Mouse (Mus musculus) right cerebral cortex, adult 2 months (tissue): ENCODE data around the gene Asl.
A peak's percentile ranks its signal among the peaks of the same experiment; 100 is the strongest.

Experiments
- DNase-seq, 2 experiments: peaks; one replicate each; pipeline ENCODE4 v3.0.0; 2021 to 2022; ENCODE audit warnings: low spot score in 2 of 2

Gene Asl

GRCm38 (mm10) chr5:130029142-130029897 lies at the start of gene Asl, which contains the start of gene Crcp:
Gene Asl, minus strand, starts transcription at chr5:130029247.
Gene Crcp, plus strand, starts transcription at chr5:130029290.
- DNase-seq: peak; percentile 93

DNA sequence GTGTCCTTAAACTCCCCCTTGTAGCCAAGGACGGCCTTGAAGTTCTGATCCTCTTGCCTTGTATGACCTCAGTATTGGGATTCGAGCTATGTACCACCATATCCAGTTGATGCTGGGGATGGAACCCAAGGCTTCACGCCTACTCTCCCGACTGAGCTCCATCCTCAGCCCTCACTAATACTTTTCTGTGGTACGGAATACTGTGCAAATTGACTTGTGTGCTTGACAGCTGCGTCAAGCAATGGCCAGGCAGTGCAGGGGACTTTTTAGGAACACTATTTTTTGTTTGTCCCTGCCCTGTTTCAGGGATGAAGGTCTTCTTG lies 49.7 kb upstream of the Asl start:
- DNase-seq: no peak

GRCm38 (mm10) chr5:130078096-130078833 lies 49.2 kb upstream of the Asl start:
- DNase-seq: no peak

DNA sequence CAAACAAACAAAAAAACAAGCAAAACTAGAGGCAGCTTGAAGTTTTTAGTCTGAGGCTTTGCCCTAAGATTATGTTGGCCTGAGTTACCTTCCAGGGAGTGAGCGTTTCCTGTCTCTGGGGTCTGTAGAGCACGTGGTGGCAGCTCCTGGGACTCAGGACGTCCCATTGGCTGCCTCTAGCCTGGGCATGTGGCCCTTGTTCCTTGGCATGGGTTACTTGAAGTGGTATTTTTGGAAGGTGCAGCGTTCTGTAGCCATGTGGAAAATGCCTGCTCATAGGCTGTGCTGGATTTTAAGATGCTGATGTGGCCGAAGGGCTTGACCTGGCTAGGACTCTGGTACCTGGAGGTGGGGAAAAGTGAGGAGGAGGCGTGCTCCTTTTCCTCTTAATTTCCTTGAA lies 47.3 kb upstream of the Asl start:
- DNase-seq: no peak

DNA sequence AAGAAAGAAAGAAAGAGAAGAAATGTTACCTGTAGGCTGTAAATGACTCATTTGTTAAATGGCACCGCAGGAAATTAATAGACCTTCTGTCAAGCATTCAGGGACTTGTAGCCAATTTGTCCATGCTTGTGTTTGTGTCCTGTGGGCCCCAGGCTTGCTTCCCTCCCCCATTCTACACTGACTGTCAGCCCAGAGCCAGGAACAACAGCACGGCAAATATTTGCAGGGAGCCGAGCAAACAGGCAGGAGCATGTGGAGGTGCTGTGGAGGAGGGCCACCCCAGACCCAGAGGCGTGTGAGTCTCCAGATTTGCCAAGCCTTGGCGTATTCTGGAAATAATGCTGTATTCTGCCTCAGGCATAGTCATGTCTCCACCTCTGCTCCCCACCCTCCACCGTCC lies 45.4 kb upstream of the Asl start:
- no peak for DNase-seq

GRCm38 (mm10) chr5:130073026-130073425 lies 44.0 kb upstream of the Asl start, which contains the start of gene Tpst1:
Gene Tpst1, plus strand, starts transcription at chr5:130073326.
- DNase-seq: no peak

DNA sequence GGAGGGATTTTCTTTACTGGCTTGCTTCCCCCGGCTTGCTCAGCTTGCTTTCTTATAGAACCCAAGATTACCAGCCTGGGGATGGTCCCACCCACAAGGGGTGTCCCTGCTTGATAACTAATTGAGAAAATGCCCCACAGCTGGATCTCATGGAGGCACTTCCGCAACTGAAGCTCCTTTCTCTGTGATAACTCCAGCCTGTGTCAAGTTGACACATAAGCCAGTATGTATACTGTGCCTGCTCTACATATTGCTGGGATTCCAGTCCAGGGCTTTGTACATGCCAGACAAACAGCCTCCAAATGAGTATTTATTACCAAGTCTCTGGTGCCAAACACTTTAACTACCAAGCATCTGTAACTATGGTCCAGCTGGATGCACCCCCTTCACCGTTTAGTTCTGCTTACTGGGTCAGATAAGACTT lies 38.8 kb upstream of the Asl start:
- DNase-seq: no peak

GRCm38 (mm10) chr5:130065579-130065978 lies 36.5 kb upstream of the Asl start:
- no peak for DNase-seq

DNA sequence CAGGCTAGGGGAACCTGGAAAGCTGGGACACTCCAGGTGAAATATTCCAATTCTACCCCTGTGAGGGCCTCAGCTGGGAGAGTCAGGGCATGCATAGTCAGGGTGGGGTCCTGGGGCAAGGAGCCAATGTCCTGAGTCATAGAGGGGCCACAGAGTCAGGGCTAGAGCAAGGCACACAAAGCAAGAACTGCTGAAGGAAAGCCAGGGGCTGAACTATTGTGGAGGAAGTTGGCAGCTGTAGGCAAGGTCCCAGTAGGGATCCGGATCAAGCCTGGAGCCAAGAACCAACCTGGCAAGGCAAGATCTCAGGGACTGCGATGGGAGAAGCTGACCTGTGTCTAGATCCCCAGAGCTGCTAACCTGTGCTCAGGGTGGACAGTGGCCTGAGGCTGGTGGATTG lies 34.7 kb upstream of the Asl start:
- no peak for DNase-seq

DNA sequence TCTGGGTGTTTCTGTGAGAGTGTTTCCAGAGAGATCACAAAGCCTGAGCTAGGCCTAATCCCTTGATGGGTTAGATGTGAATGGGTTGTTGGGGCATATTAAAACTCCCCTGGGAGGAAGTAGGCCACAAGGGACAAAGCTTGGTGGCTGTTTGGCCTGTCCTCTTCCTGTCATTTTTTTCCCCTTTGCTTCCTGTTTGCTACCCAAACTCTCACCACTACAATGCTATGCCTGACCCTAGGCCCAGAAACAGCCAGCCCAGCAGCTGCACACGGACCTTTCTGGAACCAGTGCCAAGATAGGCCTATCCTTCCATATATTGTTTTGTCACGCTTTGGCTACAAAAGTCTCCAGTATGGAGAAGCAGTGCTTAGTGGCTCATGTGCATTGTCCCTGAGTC lies 33.0 kb upstream of the Asl start:
- no peak for DNase-seq

DNA sequence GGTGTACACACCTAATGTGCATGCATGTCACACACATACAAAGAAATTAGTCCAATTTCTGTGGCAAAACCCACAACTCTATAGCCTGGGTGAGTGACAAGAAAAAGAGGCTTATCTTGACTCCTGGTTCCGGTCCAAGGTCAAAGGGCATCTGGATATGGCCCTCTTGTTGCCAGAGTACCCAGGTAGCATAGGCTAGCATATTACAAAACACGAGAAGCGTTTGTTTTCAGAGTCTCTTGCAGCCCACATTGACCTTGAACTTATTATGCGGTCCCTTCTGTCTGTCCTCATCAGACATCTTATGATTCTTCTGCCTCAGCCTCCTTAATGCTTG lies 31.2 kb upstream of the Asl start:
- no peak for DNase-seq

GRCm38 (mm10) chr5:130059413-130060328 lies 30.6 kb upstream of the Asl start:
- no peak for DNase-seq

- no peak for DNase-seq
Observed at GRCm38 (mm10) chr5:130056303-130056702, 27.3 kb upstream of the Asl start.

DNA sequence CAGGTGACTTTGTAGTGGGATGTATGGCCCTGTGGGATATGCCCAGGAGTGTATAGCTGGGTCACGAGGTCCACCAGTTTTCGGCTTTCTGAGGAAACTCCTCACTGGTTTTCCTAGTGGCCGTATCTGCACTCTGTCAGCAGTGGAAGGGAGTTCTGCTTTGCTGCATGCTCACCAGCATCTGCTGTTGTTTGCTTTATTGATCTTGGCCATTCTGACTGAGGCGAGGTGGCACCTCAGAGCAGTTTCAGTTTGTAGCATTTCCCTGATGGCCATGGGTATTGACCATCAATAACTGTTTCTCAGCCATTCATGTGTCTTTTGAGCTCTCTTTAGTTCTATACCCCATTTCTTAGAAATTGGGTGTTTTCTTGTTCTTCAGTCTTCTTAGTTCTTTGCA lies 26.6 kb upstream of the Asl start:
- DNase-seq: no peak

DNA sequence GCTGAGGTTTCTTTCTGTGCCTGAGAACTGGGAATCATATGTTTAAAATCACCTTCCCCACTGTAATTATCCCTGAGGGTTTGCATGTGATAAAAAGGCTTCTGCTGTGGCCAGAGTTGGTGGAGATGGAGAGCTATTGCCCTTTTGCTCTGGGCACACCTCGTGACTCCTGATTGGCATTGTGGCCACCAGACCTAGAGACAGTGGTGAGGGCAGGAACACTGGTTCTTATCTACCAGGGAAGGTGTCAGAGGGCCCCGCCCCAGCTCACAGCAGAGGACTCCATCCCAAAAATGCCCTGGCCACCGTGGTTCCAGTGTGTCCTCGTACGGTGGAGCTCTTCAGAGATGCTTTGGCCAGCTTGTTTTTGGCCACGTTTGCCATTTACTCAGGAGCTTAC lies 23.9 kb upstream of the Asl start:
- no peak for DNase-seq

- DNase-seq: no peak
Observed at GRCm38 (mm10) chr5:130052510-130052909, 23.5 kb upstream of the Asl start.

- no peak for DNase-seq
Observed at GRCm38 (mm10) chr5:130051073-130051860, 22.2 kb upstream of the Asl start.

DNA sequence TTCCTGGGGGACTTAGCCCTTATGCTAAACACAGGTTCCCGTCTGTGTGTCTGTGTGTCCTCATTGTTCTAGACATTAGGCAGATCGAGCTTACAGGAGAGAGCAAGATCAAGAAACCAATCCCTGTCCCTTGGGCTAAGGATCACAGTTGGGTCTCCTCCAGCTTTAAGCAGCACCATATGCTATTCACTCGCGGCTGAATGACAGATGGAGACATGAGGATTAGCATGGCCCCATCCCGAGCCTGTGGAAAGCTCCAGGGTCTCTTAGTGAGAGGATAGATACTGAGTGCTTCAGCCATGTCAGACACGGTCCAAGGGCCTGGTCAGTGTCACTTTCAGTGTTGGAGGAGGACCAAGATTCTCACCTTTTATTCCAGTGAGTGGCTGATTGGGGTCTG lies 21.4 kb upstream of the Asl start:
- DNase-seq: no peak

DNA sequence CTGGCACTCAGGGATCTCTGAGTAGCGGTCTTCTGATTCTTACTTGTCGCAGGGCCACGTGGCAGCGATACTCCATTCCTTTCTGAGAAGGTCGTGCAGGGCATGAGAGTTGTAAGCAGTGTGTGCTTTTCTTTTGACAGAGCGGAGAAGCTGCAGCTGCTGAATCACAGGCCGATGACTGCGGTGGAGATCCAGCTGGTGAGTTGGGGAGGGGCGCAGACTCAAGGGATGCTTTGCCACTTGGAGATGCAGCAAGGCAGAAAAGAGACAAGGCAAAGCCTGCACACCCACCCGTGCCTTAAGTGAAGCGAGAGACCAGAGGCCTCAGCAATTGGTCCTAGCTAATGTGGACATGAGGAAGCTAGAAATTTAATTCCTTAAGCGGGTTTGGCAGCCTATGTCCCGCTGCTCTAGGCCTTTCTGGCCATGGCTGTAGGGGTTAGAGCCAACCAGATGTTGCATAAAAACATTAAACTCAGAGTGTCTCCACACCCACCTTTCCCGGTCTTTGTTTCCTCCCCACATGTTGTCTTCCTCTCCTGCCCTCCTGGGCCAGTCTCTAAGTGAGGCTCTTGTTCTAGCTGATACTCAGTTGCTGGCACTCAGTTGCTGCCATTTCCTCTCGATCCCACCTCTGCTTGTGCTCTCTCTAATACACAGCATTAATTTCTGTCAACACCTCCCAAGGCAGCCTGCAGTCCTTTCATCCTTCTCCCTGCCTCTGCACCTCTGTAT lies 19.9 kb upstream of the Asl start:
- DNase-seq: no peak

GRCm38 (mm10) chr5:130047013-130047412 lies 18.0 kb upstream of the Asl start:
- no peak for DNase-seq

GRCm38 (mm10) chr5:130046589-130046988 lies 17.5 kb upstream of the Asl start:
- no peak for DNase-seq
